Mouse (Mus musculus): Measurements from ENCODE around the gene Cpne7.
A peak's percentile ranks its signal among the peaks of the same experiment; 100 is the strongest.

Cpne7 gene

GRCm38 (mm10) chr8:123113908-123114469 lies 3.2 kb upstream of the Cpne7 start:
- DNase-seq (ENCODE audit: low read depth, low spot score) = no peak

- DNase-seq (ENCODE audit: low read depth, low spot score) = no peak
These were observed 2.5 kb upstream of the Cpne7 start for GRCm38 (mm10) chr8:123114644-123115043.

GRCm38 (mm10) chr8:123117744-123118143 lies 570 bp downstream of the Cpne7 start:
- peak; percentile 33 for DNase-seq (ENCODE audit: low read depth, low spot score)

GRCm38 (mm10) chr8:123122059-123122458 lies 4.9 kb downstream of the Cpne7 start:
- no peak for DNase-seq (ENCODE audit: low read depth, low spot score)

GRCm38 (mm10) chr8:123122670-123123069 lies 5.5 kb downstream of the Cpne7 start:
- DNase-seq (ENCODE audit: low read depth, low spot score) = no peak

- DNase-seq (ENCODE audit: low read depth, low spot score) = peak; percentile 75
These were observed 9.1 kb downstream of the Cpne7 start for GRCm38 (mm10) chr8:123126193-123126816.

- DNase-seq (ENCODE audit: low read depth, low spot score) = no peak
These were observed 13.9 kb downstream of the Cpne7 start for GRCm38 (mm10) chr8:123131041-123131440.

GRCm38 (mm10) chr8:123132953-123133352 lies 15.8 kb downstream of the Cpne7 start:
- peak; percentile 38 for DNase-seq (ENCODE audit: low read depth, low spot score)

- no peak for DNase-seq (ENCODE audit: low read depth, low spot score)
These were observed 17.1 kb downstream of the Cpne7 start for GRCm38 (mm10) chr8:123134149-123134713.

GRCm38 (mm10) chr8:123135406-123135805 lies 18.2 kb downstream of the Cpne7 start:
- no peak for DNase-seq (ENCODE audit: low read depth, low spot score)

- no peak for DNase-seq (ENCODE audit: low read depth, low spot score)
These were observed 18.6 kb downstream of the Cpne7 start for GRCm38 (mm10) chr8:123135806-123136205.

- DNase-seq (ENCODE audit: low read depth, low spot score) = no peak
These were observed 19.1 kb downstream of the Cpne7 start for GRCm38 (mm10) chr8:123136287-123136686.

- DNase-seq (ENCODE audit: low read depth, low spot score) = no peak
These were observed 20.5 kb downstream of the Cpne7 start for GRCm38 (mm10) chr8:123137645-123138077.

- no peak for DNase-seq (ENCODE audit: low read depth, low spot score)
These were observed 21.6 kb downstream of the Cpne7 start for GRCm38 (mm10) chr8:123138741-123139140.

- DNase-seq (ENCODE audit: low read depth, low spot score) = no peak
These were observed 24.7 kb downstream of the Cpne7 start for GRCm38 (mm10) chr8:123141741-123142462.

- peak; percentile 53 for DNase-seq (ENCODE audit: low read depth, low spot score)
These were observed 28.1 kb downstream of the Cpne7 start for GRCm38 (mm10) chr8:123145279-123145678.

- DNase-seq (ENCODE audit: low read depth, low spot score) = no peak
These were observed 29.2 kb downstream of the Cpne7 start for GRCm38 (mm10) chr8:123146390-123146789.

- no peak for DNase-seq (ENCODE audit: low read depth, low spot score)
These were observed 33.6 kb downstream of the Cpne7 start for GRCm38 (mm10) chr8:123150737-123151171.

- DNase-seq (ENCODE audit: low read depth, low spot score) = no peak
These were observed 38.0 kb downstream of the Cpne7 start for GRCm38 (mm10) chr8:123155177-123155576.

GRCm38 (mm10) chr8:123156070-123156773 lies 39.0 kb downstream of the Cpne7 start:
- peak; percentile 64 for DNase-seq (ENCODE audit: low read depth, low spot score)

- peak; percentile 57 for DNase-seq (ENCODE audit: low read depth, low spot score)
These were observed 40.8 kb downstream of the Cpne7 start, which contains the start of gene Sult5a1 for GRCm38 (mm10) chr8:123157888-123158465. Gene Sult5a1, minus strand, starts transcription at chr8:123158315.

All from ZHBTc4 (cell line).